Mouse (Mus musculus): ENCODE data around the gene Dock1. TPM values are rescaled to one million over a fixed set of nuclear protein-coding genes. Genes with fewer than 3 reads are reported as not detected.
A peak's percentile ranks its signal among the peaks of the same experiment; 100 is the strongest.

The Dock1 gene
- polyA plus RNA-seq, 1 experiment from 2014 or later: 5.9 TPM

DNA sequence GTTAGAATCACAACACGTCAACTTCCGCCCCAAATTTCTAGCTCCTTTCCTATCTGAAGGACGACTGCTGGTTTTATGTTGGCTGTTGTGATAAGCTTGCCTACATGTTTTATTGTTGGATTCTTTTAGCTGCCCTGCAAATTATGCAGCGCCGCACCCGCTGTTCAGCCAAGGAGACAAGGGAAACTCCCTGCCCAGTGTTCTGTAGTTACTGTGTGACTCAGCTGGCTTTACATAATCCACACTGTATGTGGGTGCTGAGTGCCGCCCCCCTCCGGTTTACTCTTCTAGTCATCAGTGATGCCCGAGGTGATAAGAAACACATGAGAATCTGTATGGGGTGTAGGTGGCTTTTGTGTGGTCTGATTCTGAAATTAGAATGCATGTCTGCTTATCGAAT is 105.2 kb downstream of the Dock1 start:
- H3K9me3 ChIP-seq (ENCODE audit: control insufficient read depth, low read length): no peaks in the 10 kb centered on the region
- H3K27ac ChIP-seq (ENCODE audit: low read depth, low read length): no peak overlapping the region
- no peak for ATAC-seq (ENCODE audit: low read depth)
- H3K36me3 ChIP-seq (ENCODE audit: control insufficient read depth, insufficient read depth, low read length): no peaks in the 10 kb centered on the region
- WGBS: 80% methylated on average over 10 of the region's 10 CpGs
- H3K4me2 ChIP-seq (ENCODE audit: low read depth, low read length): no peak overlapping the region
- no peaks in the 10 kb centered on the region for H3K27me3 ChIP-seq (ENCODE audit: control insufficient read depth, insufficient read depth, low read length)
- no peak overlapping the region for H3K9ac ChIP-seq (replicated peaks; ENCODE audit: low read depth, low read length)
- H3K4me3 ChIP-seq (ENCODE audit: low read depth, low read length): no peak overlapping the region
- H3K4me1 ChIP-seq (ENCODE audit: control insufficient read depth, insufficient read depth, low read length): peaks cover 13% of the 10 kb centered on the region

DNA sequence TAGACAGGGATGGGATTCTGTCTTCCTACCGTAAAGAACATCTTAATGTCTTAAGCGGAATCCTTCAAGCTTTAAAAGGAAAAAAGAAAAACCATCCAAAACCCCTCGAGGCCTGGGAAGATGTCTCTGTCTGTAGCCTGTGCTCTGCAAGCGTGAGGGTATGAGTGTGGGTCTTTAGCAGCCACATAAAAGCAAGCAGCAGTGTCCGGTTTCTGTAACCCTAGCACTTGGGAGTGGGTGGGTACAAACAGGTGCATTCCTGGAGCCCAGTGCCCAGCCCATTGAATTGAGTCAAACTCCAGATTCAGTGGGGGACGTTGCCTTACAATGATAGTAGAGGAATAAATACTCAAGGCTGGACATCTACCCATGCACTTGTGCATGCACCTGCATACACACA is 105.9 kb downstream of the Dock1 start:
- Histone ChIP-seq H3K36me3 (ENCODE audit: control insufficient read depth, insufficient read depth, low read length) (no peaks in the 10 kb centered on the region), H3K4me1 (ENCODE audit: control insufficient read depth, insufficient read depth, low read length) (peaks cover 13% of the 10 kb centered on the region), H3K27ac (ENCODE audit: low read depth, low read length) (no peak overlapping the region), H3K4me2 (ENCODE audit: low read depth, low read length) (no peak overlapping the region), H3K4me3 (ENCODE audit: low read depth, low read length) (no peak overlapping the region), H3K27me3 (ENCODE audit: control insufficient read depth, insufficient read depth, low read length) (no peaks in the 10 kb centered on the region), H3K9me3 (ENCODE audit: control insufficient read depth, low read length) (no peaks in the 10 kb centered on the region), H3K9ac (replicated peaks; ENCODE audit: low read depth, low read length) (no peak overlapping the region)
- ATAC-seq (ENCODE audit: low read depth): no peak
- 79% methylated on average over 6 of the region's 6 CpGs for WGBS

DNA sequence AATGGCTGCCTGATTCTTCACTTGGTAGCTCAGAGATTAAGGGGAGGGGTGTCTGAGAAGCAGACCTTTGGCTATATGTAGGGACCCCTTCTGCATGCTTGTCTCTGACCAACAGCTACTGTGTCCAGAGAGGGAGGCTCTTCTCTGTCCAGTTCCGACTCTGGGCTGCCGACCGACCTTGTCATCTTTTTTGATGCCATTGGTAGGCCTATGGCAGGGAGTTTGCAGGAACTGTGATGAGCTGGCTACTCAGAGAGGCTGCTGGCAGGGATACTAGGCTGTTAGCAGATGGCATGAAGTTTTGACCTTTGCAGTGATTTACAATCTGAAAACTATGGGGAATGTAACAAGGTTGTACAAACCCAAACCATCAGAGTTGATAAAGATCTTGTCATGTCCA is 109.3 kb downstream of the Dock1 start:
- Histone ChIP-seq H3K4me3 (ENCODE audit: low read depth, low read length) (no peak overlapping the region), H3K27me3 (ENCODE audit: control insufficient read depth, insufficient read depth, low read length) (no peaks in the 10 kb centered on the region), H3K9me3 (ENCODE audit: control insufficient read depth, low read length) (no peaks in the 10 kb centered on the region), H3K4me1 (ENCODE audit: control insufficient read depth, insufficient read depth, low read length) (peaks cover under 1% of the 10 kb centered on the region), H3K27ac (ENCODE audit: low read depth, low read length) (no peak overlapping the region), H3K4me2 (ENCODE audit: low read depth, low read length) (no peak overlapping the region), H3K9ac (replicated peaks; ENCODE audit: low read depth, low read length) (no peak overlapping the region), H3K36me3 (ENCODE audit: control insufficient read depth, insufficient read depth, low read length) (no peaks in the 10 kb centered on the region)
- WGBS: 93% methylated on average over 3 of the region's 3 CpGs
- ATAC-seq (ENCODE audit: low read depth): no peak

DNA sequence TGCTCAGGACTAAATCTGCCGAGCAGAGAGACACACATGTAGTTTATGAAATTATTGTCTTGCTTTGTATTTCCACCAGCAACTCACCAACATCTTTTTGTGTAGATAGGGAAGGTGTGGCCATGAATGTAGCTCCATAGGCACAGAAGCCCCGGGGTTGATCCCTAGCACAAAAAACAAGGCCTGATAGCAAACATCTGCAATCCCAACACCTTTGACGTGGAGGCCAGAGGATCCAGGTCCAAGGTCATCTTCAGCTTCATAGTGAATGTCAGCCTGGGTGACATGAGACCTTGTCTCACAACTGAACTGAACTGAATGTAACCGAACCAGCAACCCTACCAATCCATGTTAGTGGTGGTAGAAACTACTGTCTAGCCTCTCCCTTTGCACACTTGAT is 116.7 kb downstream of the Dock1 start:
- no peaks in the 10 kb centered on the region for H3K36me3 ChIP-seq (ENCODE audit: control insufficient read depth, insufficient read depth, low read length)
- WGBS: 89% methylated on average over 4 of the region's 4 CpGs
- no peak overlapping the region for H3K27ac ChIP-seq (ENCODE audit: low read depth, low read length)
- H3K4me2 ChIP-seq (ENCODE audit: low read depth, low read length): no peak overlapping the region
- ATAC-seq (ENCODE audit: low read depth): no peak
- H3K27me3 ChIP-seq (ENCODE audit: control insufficient read depth, insufficient read depth, low read length): no peaks in the 10 kb centered on the region
- no peak overlapping the region for H3K9ac ChIP-seq (replicated peaks; ENCODE audit: low read depth, low read length)
- no peaks in the 10 kb centered on the region for H3K4me1 ChIP-seq (ENCODE audit: control insufficient read depth, insufficient read depth, low read length)
- no peak overlapping the region for H3K4me3 ChIP-seq (ENCODE audit: low read depth, low read length)
- no peaks in the 10 kb centered on the region for H3K9me3 ChIP-seq (ENCODE audit: control insufficient read depth, low read length)

DNA sequence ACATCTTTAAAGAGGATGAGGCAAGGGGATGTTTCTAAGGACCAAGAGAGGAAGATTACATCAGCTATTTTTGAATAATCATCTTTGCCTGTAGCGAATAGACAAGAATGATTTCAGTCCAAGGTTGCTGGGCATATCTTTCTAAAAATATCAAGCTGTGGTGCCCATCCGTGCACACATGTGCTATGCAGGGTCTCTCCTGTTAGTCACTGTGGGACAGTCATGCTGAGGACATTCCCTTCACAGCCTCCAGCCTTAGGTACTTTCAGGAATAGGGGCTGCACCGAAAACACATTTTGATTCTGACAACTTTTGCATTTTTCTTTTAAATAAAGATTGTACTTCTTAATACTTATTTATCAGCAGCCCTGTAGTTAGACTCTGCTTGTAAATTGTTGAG is 124.4 kb downstream of the Dock1 start:
- Histone ChIP-seq H3K9ac (replicated peaks; ENCODE audit: low read depth, low read length) (no peak overlapping the region), H3K4me2 (ENCODE audit: low read depth, low read length) (no peak overlapping the region), H3K27ac (ENCODE audit: low read depth, low read length) (no peak overlapping the region), H3K36me3 (ENCODE audit: control insufficient read depth, insufficient read depth, low read length) (no peaks in the 10 kb centered on the region), H3K9me3 (ENCODE audit: control insufficient read depth, low read length) (no peaks in the 10 kb centered on the region), H3K4me1 (ENCODE audit: control insufficient read depth, insufficient read depth, low read length) (no peaks in the 10 kb centered on the region), H3K27me3 (ENCODE audit: control insufficient read depth, insufficient read depth, low read length) (no peaks in the 10 kb centered on the region), H3K4me3 (ENCODE audit: low read depth, low read length) (no peak overlapping the region)
- no peak for ATAC-seq (ENCODE audit: low read depth)
- 92% methylated on average over 3 of the region's 3 CpGs for WGBS

DNA sequence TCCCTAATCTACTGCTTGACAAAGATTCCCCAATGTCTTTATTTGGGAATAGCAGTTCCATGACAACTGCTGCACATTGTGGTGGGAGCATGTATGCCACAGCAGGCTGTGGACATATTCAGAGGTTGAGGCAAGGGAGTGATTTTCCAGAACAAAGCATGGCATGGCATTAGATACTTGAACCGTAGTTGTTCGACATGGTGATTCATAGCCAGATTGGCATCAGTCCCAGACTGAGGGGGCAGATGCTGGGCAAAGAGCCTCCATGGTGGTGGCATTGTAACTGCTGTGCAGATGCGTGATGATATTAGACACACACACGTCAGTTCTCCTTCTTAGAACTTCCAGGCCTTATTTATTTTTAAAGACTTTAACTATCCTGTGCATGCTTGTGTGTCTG is 129.6 kb downstream of the Dock1 start:
- no peaks in the 10 kb centered on the region for H3K9me3 ChIP-seq (ENCODE audit: control insufficient read depth, low read length)
- H3K36me3 ChIP-seq (ENCODE audit: control insufficient read depth, insufficient read depth, low read length): no peaks in the 10 kb centered on the region
- no peaks in the 10 kb centered on the region for H3K4me1 ChIP-seq (ENCODE audit: control insufficient read depth, insufficient read depth, low read length)
- 45% methylated on average over 4 of the region's 4 CpGs for WGBS
- H3K9ac ChIP-seq (replicated peaks; ENCODE audit: low read depth, low read length): no peak overlapping the region
- peak; percentile 61; the same call in 1 of the 2 replicates for ATAC-seq (ENCODE audit: low read depth)
- no peak overlapping the region for H3K4me2 ChIP-seq (ENCODE audit: low read depth, low read length)
- H3K27me3 ChIP-seq (ENCODE audit: control insufficient read depth, insufficient read depth, low read length): no peaks in the 10 kb centered on the region
- H3K27ac ChIP-seq (ENCODE audit: low read depth, low read length): no peak overlapping the region
- H3K4me3 ChIP-seq (ENCODE audit: low read depth, low read length): no peak overlapping the region

DNA sequence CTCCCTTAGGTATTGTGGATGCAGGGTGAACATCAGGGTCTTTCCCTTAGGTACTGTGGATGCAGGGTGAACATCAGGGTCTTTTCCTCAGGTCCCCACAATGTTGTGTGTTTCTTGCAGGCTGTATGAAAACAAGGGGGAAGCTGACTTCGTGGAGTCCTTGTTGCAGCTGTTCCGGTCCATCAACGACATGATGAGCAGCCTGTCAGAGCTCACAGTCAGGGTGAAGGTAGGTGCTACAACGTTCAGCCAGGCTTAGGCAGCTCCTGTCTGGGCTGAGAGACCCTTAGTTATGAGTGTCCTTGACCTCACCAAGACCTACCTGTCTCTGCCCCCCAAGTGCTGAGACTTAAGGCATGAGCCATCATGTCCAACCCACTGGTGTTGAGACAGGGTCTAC is 134.0 kb downstream of the Dock1 start:
- no peaks in the 10 kb centered on the region for H3K27me3 ChIP-seq (ENCODE audit: control insufficient read depth, insufficient read depth, low read length)
- no peaks in the 10 kb centered on the region for H3K36me3 ChIP-seq (ENCODE audit: control insufficient read depth, insufficient read depth, low read length)
- no peak overlapping the region for H3K4me3 ChIP-seq (ENCODE audit: low read depth, low read length)
- WGBS: 78% methylated on average over 4 of the region's 4 CpGs
- no peaks in the 10 kb centered on the region for H3K9me3 ChIP-seq (ENCODE audit: control insufficient read depth, low read length)
- no peak overlapping the region for H3K9ac ChIP-seq (replicated peaks; ENCODE audit: low read depth, low read length)
- no peak for ATAC-seq (ENCODE audit: low read depth)
- no peaks in the 10 kb centered on the region for H3K4me1 ChIP-seq (ENCODE audit: control insufficient read depth, insufficient read depth, low read length)
- no peak overlapping the region for H3K4me2 ChIP-seq (ENCODE audit: low read depth, low read length)
- H3K27ac ChIP-seq (ENCODE audit: low read depth, low read length): no peak overlapping the region

DNA sequence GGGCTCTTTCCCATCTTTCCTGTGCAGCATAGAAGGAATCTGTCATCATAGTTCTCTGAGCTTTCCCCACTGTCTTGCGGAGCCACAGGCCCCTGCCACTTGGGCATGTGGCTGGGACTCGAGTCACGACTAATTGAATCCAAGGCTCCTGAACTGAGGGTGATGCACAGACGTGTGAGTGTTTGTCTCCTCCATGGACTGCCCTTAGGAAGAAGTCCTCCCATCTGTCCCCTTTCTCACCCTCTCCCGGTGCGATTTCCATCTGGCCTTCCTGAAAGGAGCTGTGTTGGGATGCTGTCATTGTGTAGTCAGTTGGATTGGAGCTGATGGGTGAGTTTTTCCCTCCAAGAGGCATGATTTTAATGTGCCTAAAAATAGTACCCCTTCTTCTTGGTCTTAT is 136.3 kb downstream of the Dock1 start:
- Histone ChIP-seq H3K4me1 (ENCODE audit: control insufficient read depth, insufficient read depth, low read length) (no peaks in the 10 kb centered on the region), H3K9me3 (ENCODE audit: control insufficient read depth, low read length) (no peaks in the 10 kb centered on the region), H3K36me3 (ENCODE audit: control insufficient read depth, insufficient read depth, low read length) (no peaks in the 10 kb centered on the region), H3K27me3 (ENCODE audit: control insufficient read depth, insufficient read depth, low read length) (no peaks in the 10 kb centered on the region), H3K27ac (ENCODE audit: low read depth, low read length) (no peak overlapping the region), H3K4me2 (ENCODE audit: low read depth, low read length) (no peak overlapping the region), H3K4me3 (ENCODE audit: low read depth, low read length) (no peak overlapping the region), H3K9ac (replicated peaks; ENCODE audit: low read depth, low read length) (no peak overlapping the region)
- 78% methylated on average over 6 of the region's 6 CpGs for whole genome bisulfite sequencing
- no peak for ATAC-seq (ENCODE audit: low read depth)

DNA sequence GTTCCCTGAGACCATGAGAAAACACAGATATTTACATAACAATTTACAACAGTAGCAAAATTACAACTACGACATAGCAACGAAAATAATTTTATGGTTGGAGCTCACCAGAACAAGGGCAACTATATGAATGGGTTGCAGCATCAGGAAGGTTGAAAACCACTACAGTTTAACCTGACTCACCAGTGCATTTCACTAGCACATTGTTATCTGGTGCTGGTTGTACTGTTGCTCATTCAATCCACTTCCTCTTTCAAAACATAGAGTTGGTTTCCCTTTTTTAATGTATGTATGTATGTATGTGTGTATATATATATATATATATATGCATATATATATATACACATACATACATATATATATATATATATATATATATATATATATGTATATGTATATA is 138.0 kb downstream of the Dock1 start:
- H3K36me3 ChIP-seq (ENCODE audit: control insufficient read depth, insufficient read depth, low read length): no peaks in the 10 kb centered on the region
- H3K9me3 ChIP-seq (ENCODE audit: control insufficient read depth, low read length): no peaks in the 10 kb centered on the region
- no peak overlapping the region for H3K4me3 ChIP-seq (ENCODE audit: low read depth, low read length)
- H3K4me2 ChIP-seq (ENCODE audit: low read depth, low read length): no peak overlapping the region
- no peaks in the 10 kb centered on the region for H3K4me1 ChIP-seq (ENCODE audit: control insufficient read depth, insufficient read depth, low read length)
- no peak overlapping the region for H3K27ac ChIP-seq (ENCODE audit: low read depth, low read length)
- H3K9ac ChIP-seq (replicated peaks; ENCODE audit: low read depth, low read length): no peak overlapping the region
- H3K27me3 ChIP-seq (ENCODE audit: control insufficient read depth, insufficient read depth, low read length): no peaks in the 10 kb centered on the region
- WGBS: 91% methylated on average over 2 of the region's 2 CpGs
- no peak for ATAC-seq (ENCODE audit: low read depth)

All from neural tube, embryonic 14.5 days (tissue).